Mouse (Mus musculus) heart, postnatal 0 days (tissue): Measurements from ENCODE around the gene Znrf1. TPM values are rescaled to one million over a fixed set of nuclear protein-coding genes. Genes with fewer than 3 reads are reported as not detected.

ENCODE experiments used
- ATAC-seq: fragments of 200-750 bp; cut with Nextera tagmentation; 2 replicates; pipeline ENCODE4 v1.8.0; 2017; ENCODE audit warnings: low read depth, moderate number of reproducible peaks, moderate library complexity; ENCODE audit not compliant: insufficient read depth
- DNase-seq: peaks from one replicate; pipeline ENCODE4 v3.0.0-alpha.2; 2016; ENCODE audit warnings: low spot score
- H3K27ac ChIP-seq: fragments of 300-500 bp; sonication (generic); 2 replicates; pipeline ENCODE4 v1.5.1; 2014; ENCODE audit warnings: low read depth, mild to moderate bottlenecking
- H3K27me3 ChIP-seq: fragments of 300-500 bp; sonication (generic); 2 replicates; pipeline ENCODE4 v1.6.1; 2014; ENCODE audit warnings: low read length, mixed read lengths; ENCODE audit not compliant: control insufficient read depth, insufficient read depth
- H3K36me3 ChIP-seq: fragments of 300-500 bp; sonication (generic); replicated peaks from 2 replicates; pipeline ENCODE4 v1.6.1; 2014; ENCODE audit warnings: low read length, mixed read lengths; ENCODE audit not compliant: control insufficient read depth, insufficient read depth
- H3K4me1 ChIP-seq: fragments of 300-500 bp; sonication (generic); 2 replicates; pipeline ENCODE4 v1.6.1; 2014; ENCODE audit warnings: antibody characterized with exemption; ENCODE audit not compliant: control insufficient read depth, insufficient read depth
- H3K4me2 ChIP-seq: fragments of 300-500 bp; sonication (generic); 2 replicates; pipeline ENCODE4 v1.6.1; 2014; ENCODE audit warnings: low read depth, mild to moderate bottlenecking, low read length, moderate library complexity
- H3K4me3 ChIP-seq: fragments of 300-500 bp; sonication (generic); 2 replicates; pipeline ENCODE4 v1.5.1; 2014; ENCODE audit warnings: low read depth, low read length
- H3K9ac ChIP-seq: fragments of 300-500 bp; sonication (generic); replicated peaks from 2 replicates; pipeline ENCODE4 v1.6.1; 2014; ENCODE audit warnings: low read depth, low read length, mixed read lengths
- H3K9me3 ChIP-seq: fragments of 300-500 bp; sonication (generic); replicated peaks from 2 replicates; pipeline ENCODE4 v1.6.1; 2016; ENCODE audit warnings: low read length; ENCODE audit not compliant: control insufficient read depth
- CTCF ChIP-seq: IDR thresholded peaks from 2 replicates; pipeline ENCODE4 v1.5.1; 2016; ENCODE audit warnings: antibody characterized with exemption, control low read depth, low read depth
- EP300 ChIP-seq: IDR thresholded peaks from 2 replicates; pipeline ENCODE4 v1.6.1; 2016; ENCODE audit warnings: antibody characterized with exemption, low read depth
- WGBS: fragments of 180-500 bp; shearing (Covaris S2); extraction: QIAGEN DNeasy Blood & Tissue Kit; methylation state at CpG from one replicate; pipeline ENCODE4 v1.1.7; 2014; 5-methylcytosine and 5-hydroxymethylcytosine counted together
- polyA plus RNA-seq: library from polyadenylated mRNA; unstranded; fragments of >200 nt; fragmentation: Nextera tagmentation; extraction: Ambion mirVana; gene quantifications from 2 replicates; pipeline ENCODE4 v1.2.1, GENCODE M21; 2015
- total RNA-seq: library from RNA; depleted of rRNA; stranded (reverse); fragments of >200 nt; gene quantifications from 2 replicates; pipeline ENCODE4 v1.2.3, GENCODE M21; 2014; ENCODE audit warnings: low replicate concordance; rRNA removed

The Znrf1 gene
- total and polyA plus RNA-seq, 2 experiments from 2014 or later, result 13.9 to 52.1 TPM

DNA sequence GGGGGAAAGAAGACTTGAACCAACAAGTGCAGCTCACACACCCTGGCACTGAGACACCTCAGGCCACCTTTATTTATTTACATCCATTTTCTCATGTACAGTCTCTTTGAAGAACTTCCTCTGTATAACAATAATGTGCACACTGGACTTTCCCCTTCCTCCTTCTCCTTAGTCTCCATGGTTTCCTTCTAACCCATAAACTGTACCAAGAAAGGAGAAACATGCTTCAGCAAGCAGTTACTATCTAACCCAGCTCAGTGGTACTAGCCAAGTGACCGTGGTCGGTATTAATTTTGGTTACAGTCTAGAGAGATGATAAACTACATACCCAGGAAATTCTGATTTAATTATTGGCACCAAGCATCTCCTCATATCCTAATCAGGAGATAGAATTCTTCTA is 117.6 kb downstream of the Znrf1 start:
- Histone ChIP-seq H3K4me2 (no peak overlapping the region), H3K9ac (no peak overlapping the region), H3K27me3 (no peaks in the 10 kb centered on the region), H3K27ac (no peak overlapping the region), H3K4me3 (no peak overlapping the region), H3K4me1 (peaks cover 6% of the 10 kb centered on the region), H3K36me3 (no peaks in the 10 kb centered on the region), H3K9me3 (no peaks in the 10 kb centered on the region)
- no peak for TF ChIP-seq EP300
- TF ChIP-seq CTCF, result no peak
- no peak for ATAC-seq
- 79% methylated on average over 2 of the region's 2 CpGs for WGBS
- no peak for DNase-seq

DNA sequence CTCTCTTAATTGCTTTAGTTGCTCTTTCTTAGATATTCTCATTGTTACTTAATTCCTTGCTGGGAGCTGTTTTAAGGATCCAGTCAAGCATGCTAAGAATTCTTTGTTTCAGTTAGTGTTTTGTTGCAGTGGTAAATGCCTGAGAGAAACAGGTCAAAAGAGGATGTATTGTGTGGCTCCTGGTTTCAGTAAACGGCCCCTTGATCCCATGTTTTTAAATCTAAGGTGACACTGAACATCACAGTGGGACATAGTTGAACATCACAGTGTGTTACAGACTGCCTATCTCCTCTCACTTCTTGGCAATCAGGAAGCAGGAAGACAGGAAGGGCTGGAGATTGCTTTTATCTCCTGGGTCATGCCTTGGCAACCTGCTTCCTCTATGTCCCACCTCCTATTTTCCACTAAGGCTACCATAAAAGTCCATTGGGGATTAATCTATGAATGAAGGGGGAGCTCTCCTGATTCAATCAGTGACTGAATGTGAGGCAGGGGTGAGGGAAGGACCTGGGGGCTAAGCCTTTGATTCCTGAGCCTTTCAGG is 121.5 kb downstream of the Znrf1 start:
- WGBS, result 44% methylated on average over 1 of the region's 1 CpGs
- DNase-seq, result no peak
- H3K27ac ChIP-seq, result 0 out of 2 replicates have a peak overlapping the region, but pooled peaks have one; percentile 22
- H3K4me1 ChIP-seq, result peaks cover 14% of the 10 kb centered on the region
- H3K36me3 ChIP-seq, result 0 out of 2 replicates have a peak, but pooled peaks cover 7% of the 10 kb centered on the region
- H3K4me3 ChIP-seq, result no peak overlapping the region
- H3K9ac ChIP-seq, result no peak overlapping the region
- no peak for ATAC-seq
- no peaks in the 10 kb centered on the region for H3K9me3 ChIP-seq
- TF ChIP-seq EP300 (no peak), CTCF (no peak)
- no peak overlapping the region for H3K4me2 ChIP-seq
- H3K27me3 ChIP-seq, result no peaks in the 10 kb centered on the region

DNA sequence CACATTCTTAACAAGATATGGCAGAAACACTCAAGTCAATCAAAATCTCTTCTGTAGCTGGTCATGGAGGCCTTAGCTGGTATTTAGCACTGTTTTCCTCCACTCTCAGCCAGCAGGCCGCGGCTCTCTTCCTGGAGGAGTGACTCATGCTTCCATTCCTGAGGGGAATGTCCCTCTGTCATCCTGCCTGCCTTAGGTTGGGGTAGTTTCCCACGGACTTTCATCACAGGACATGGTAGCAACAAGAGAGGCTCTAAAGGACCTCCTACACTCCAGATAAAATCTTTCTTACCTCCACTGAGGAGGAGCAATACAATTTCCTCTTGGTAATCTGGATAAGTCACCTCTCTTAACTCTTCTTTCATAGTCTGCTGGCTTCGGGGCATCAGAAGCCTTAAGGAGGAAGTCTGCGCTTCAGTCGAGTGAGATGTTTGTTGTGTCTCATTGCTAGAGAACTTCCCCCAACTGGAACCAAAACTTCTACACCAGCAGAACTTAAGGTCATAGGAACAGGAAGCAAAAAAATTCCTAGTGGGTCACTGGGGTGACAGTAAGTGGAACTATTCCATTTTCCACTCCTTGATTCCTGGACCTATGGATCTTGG is 123.0 kb downstream of the Znrf1 start:
- DNase-seq, result peak; percentile 75
- H3K27me3 ChIP-seq, result no peaks in the 10 kb centered on the region
- H3K36me3 ChIP-seq, result 0 out of 2 replicates have a peak, but pooled peaks cover 7% of the 10 kb centered on the region
- H3K27ac ChIP-seq, result peak overlapping the region; percentile 76
- H3K9ac ChIP-seq, result no peak overlapping the region
- no peak for TF ChIP-seq EP300
- TF ChIP-seq CTCF, result no peak
- ATAC-seq, result peak; percentile 80
- H3K4me1 ChIP-seq, result peaks cover 14% of the 10 kb centered on the region
- H3K4me3 ChIP-seq, result no peak overlapping the region
- WGBS, result 33% methylated on average over 6 of the region's 6 CpGs
- no peaks in the 10 kb centered on the region for H3K9me3 ChIP-seq
- H3K4me2 ChIP-seq, result no peak overlapping the region

DNA sequence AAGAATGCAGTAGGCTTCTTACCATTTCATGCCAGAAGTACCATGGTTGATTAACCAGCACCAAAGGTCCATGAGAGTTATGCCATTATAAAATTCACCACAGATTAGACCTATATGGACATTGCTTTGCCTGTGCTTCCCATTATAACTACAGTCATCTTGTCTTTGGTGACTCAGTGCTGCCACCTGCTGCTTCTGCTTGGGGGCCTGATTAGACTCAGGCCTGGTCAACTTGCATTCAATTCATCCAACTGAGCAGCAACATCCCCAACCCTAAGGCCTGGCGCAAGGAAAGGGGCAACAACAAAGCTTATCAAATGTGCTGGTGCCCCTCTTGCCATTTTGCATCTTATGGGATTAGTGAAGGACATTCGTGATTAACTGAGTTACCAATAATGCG is 126.6 kb downstream of the Znrf1 start:
- Histone ChIP-seq H3K4me2 (no peak overlapping the region), H3K9ac (no peak overlapping the region), H3K27ac (no peak overlapping the region), H3K9me3 (no peaks in the 10 kb centered on the region), H3K36me3 (peaks cover 7% of the 10 kb centered on the region; the same call in 1 of the 2 replicates), H3K4me3 (no peak overlapping the region), H3K4me1 (peaks cover 14% of the 10 kb centered on the region), H3K27me3 (no peaks in the 10 kb centered on the region)
- DNase-seq, result peak; percentile 74
- peak; percentile 59 for ATAC-seq
- 82% methylated on average over 3 of the region's 3 CpGs for WGBS
- TF ChIP-seq CTCF (peak; percentile 89), EP300 (no peak)

DNA sequence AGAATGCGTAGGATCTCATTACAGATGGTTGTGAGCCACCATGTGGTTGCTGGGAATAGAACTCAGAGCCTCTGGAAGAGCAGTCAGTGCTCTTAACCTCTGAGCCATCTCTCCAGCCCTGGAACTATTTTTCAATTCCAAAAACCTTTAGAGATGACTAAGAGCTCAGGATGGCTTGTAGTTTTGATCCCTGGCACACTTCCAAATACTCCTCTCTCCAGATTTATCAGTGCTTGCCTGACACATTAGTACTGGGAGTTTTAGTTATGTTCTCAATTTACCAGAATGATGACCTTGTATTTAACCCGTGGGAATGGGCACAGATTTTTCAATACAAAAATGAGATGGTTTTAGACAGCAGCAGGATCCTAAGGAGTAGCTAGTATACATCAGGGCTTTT is 130.9 kb downstream of the Znrf1 start:
- peaks cover 5% of the 10 kb centered on the region; the same call in 1 of the 2 replicates for H3K9me3 ChIP-seq
- no peaks in the 10 kb centered on the region for H3K27me3 ChIP-seq
- WGBS, result 76% methylated on average over 2 of the region's 2 CpGs
- H3K36me3 ChIP-seq, result peaks cover 31% of the 10 kb centered on the region
- H3K27ac ChIP-seq, result no peak overlapping the region
- ATAC-seq, result no peak
- no peak for DNase-seq
- H3K4me2 ChIP-seq, result no peak overlapping the region
- no peak for TF ChIP-seq CTCF
- H3K4me3 ChIP-seq, result no peak overlapping the region
- H3K9ac ChIP-seq, result no peak overlapping the region
- no peaks in the 10 kb centered on the region; the same call in 1 of the 2 replicates for H3K4me1 ChIP-seq

Other genes starting within 250 kb of the Znrf1 start
- 20.5 and 32.7 TPM in 2 replicates for gene Rfwd3, start 235.9 kb upstream of the Znrf1 start, total RNA-seq
- 16.0 TPM in 2 replicates for gene Rfwd3, start 235.9 kb upstream of the Znrf1 start, polyA plus RNA-seq
- 0.58 and 3.1 TPM in 2 replicates for gene Mlkl, start 197.9 kb upstream of the Znrf1 start, total RNA-seq
- gene Mlkl, start 197.9 kb upstream of the Znrf1 start, polyA plus RNA-seq, result 4.2 and 4.4 TPM in 2 replicates
- 5.5 TPM in 1 of 2 replicates, not detected in the other for gene Fa2h, start 142.3 kb upstream of the Znrf1 start, total RNA-seq
- not detected in 2 replicates for gene Fa2h, start 142.3 kb upstream of the Znrf1 start, polyA plus RNA-seq
- gene Wdr59, start 14.0 kb upstream of the Znrf1 start, total RNA-seq, result 3.2 and 6.5 TPM in 2 replicates
- 2.3 and 2.4 TPM in 2 replicates for gene Wdr59, start 14.0 kb upstream of the Znrf1 start, polyA plus RNA-seq
- gene Ldhd, start 94.3 kb downstream of the Znrf1 start, total RNA-seq, result 2.7 and 4.3 TPM in 2 replicates
- 1.3 and 1.5 TPM in 2 replicates for gene Ldhd, start 94.3 kb downstream of the Znrf1 start, polyA plus RNA-seq
- 7.5 and 18.3 TPM in 2 replicates for gene Zfp1, start 107.3 kb downstream of the Znrf1 start, total RNA-seq
- 11.9 and 12.0 TPM in 2 replicates for gene Zfp1, start 107.3 kb downstream of the Znrf1 start, polyA plus RNA-seq
- gene Ctrb1, start 154.9 kb downstream of the Znrf1 start, total RNA-seq, result 0.62 and 3.4 TPM in 2 replicates
- not detected in 2 replicates for gene Ctrb1, start 154.9 kb downstream of the Znrf1 start, polyA plus RNA-seq
- gene Bcar1, start 207.7 kb downstream of the Znrf1 start, total RNA-seq, result 53.2 and 81.5 TPM in 2 replicates
- 25.6 and 27.9 TPM in 2 replicates for gene Bcar1, start 207.7 kb downstream of the Znrf1 start, polyA plus RNA-seq